Mouse (Mus musculus) E14TG2a.4 (cell line): Measurements from ENCODE around the gene Rtel1.
A peak's percentile ranks its signal among the peaks of the same experiment; 100 is the strongest.

ENCODE experiments used
- H3K27me3 ChIP-seq: 2 replicates; pipeline ENCODE4 v1.6.1; 2014; ENCODE audit warnings: low read length, control low read depth; ENCODE audit not compliant: insufficient read depth
- H3K36me3 ChIP-seq: 2 replicates; pipeline ENCODE4 v1.6.1; 2014; ENCODE audit warnings: low read length, control low read depth; ENCODE audit not compliant: insufficient read depth
- H3K4me1 ChIP-seq: replicated peaks from 2 replicates; pipeline ENCODE4 v1.6.1; 2014; ENCODE audit warnings: low read depth, low read length, control low read depth
- H3K4me3 ChIP-seq: replicated peaks from 2 replicates; pipeline ENCODE4 v1.5.1; 2014; ENCODE audit warnings: mild to moderate bottlenecking, low read length
- H3K9me3 ChIP-seq: 2 replicates; pipeline ENCODE4 v1.6.1; 2014; ENCODE audit warnings: low read length, control low read depth
- CTCF ChIP-seq: conservative IDR thresholded peaks from 2 replicates; pipeline ENCODE4 v1.5.1; 2014; ENCODE audit warnings: low read length
- NANOG ChIP-seq: IDR thresholded peaks from 2 replicates; pipeline ENCODE4 v1.6.1; 2014; ENCODE audit warnings: borderline replicate concordance, low read length, mixed read lengths
- POU5F1 ChIP-seq: IDR thresholded peaks from 2 replicates; pipeline ENCODE4 v1.6.1; 2014; ENCODE audit warnings: low read length, borderline replicate concordance

Gene Rtel1

GRCm38 (mm10) chr2:181356780-181357179 is 37.2 kb downstream of the Rtel1 start:
- Histone ChIP-seq H3K9me3 (peaks cover 7% of the 10 kb centered on the region), H3K4me3 (no peak overlapping the region), H3K27me3 (no peaks in the 10 kb centered on the region), H3K36me3 (peaks cover 100% of the 10 kb centered on the region), H3K4me1 (no peaks in the 10 kb centered on the region)
- no peak for TF ChIP-seq CTCF
- TF ChIP-seq POU5F1: no peak
- no peak for TF ChIP-seq NANOG

DNA sequence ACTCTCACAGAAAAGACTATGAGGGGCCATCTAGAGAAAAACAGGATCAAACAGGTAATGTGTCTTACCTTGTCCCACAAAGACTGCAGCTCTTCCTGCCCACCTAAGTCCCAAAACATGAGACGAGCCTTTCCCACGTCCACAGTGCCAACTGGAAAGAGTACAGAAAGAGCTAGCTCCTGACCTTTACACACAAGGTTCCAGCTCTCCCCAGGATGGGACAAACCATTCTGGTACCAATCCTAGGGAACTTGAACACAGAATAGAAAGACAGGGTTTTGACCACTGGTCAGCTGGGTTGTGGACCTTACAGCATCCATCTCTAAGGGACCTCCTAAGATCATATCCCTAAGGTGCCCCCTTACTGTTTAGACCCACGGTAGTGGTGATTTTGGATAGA is 44.4 kb downstream of the Rtel1 start:
- TF ChIP-seq CTCF: no peak
- TF ChIP-seq POU5F1: no peak
- no peak for TF ChIP-seq NANOG
- Histone ChIP-seq H3K4me1 (peaks cover 42% of the 10 kb centered on the region), H3K27me3 (no peaks in the 10 kb centered on the region), H3K9me3 (no peaks in the 10 kb centered on the region), H3K4me3 (peak overlapping the region; percentile 89), H3K36me3 (peaks cover 63% of the 10 kb centered on the region)

- Histone ChIP-seq H3K36me3 (peaks cover 63% of the 10 kb centered on the region), H3K9me3 (no peaks in the 10 kb centered on the region), H3K4me3 (peak overlapping the region; percentile 89), H3K4me1 (peaks cover 48% of the 10 kb centered on the region), H3K27me3 (no peaks in the 10 kb centered on the region)
- TF ChIP-seq POU5F1 (no peak), NANOG (no peak), CTCF (no peak)
Observed at GRCm38 (mm10) chr2:181364487-181364859, 44.9 kb downstream of the Rtel1 start.

DNA sequence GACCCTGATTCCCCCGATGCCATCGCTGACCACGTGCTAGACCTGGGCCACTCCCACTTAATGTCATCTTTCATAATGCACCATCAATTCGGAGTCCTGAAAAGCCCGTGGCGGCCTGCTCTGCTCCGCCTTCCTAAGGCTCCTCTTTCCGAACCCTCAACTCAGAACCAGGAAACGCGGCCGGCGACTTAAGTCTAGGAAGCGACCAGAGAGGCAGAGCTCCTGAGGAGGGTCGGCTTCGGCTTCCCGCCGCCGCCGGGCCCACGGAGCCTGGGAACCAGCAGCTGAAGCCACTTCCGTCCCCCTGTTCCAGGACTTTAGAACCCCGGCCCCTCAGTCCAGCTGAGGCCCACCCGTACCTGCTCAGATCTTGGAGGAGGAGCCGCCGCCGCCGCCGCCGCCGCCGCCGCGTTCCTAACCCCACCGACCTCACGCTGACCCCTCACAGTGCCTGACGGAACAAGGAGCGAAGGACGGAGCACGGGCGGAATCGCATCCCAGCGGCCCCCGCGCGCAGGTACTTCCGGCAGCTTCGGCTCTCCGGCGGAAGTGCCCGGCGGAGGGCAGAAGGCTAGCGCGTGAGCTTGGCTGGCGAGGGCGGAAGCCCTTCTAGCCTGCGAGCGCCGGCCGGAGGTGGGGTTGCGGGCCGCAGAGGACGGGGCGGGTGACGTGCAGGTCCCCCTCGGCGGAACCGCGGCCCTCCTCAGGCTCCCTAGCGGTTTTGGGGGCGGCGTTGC is 45.5 kb downstream of the Rtel1 start, which contains the start of the genes Zgpat and Arfrp1:
TSS of gene Zgpat (plus strand) at position 69 of the 737 bp plus-strand sequence.
TSS of gene Arfrp1 (minus strand) at position 545 of the 737 bp plus-strand sequence.
- TF ChIP-seq POU5F1: no peak
- TF ChIP-seq CTCF: no peak
- TF ChIP-seq NANOG: no peak
- H3K9me3 ChIP-seq: no peaks in the 10 kb centered on the region
- H3K4me1 ChIP-seq: peaks cover 53% of the 10 kb centered on the region

GRCm38 (mm10) chr2:181365655-181366075 is 46.1 kb downstream of the Rtel1 start:
- H3K4me1 ChIP-seq: peaks cover 59% of the 10 kb centered on the region

More for the DNA sequence above, 45.5 kb downstream of the Rtel1 start, which contains the start of the genes Zgpat and Arfrp1:
- Histone ChIP-seq H3K36me3 (peaks cover 63% of the 10 kb centered on the region), H3K27me3 (no peaks in the 10 kb centered on the region), H3K4me3 (peak within 1 kb of the TSS; percentile 89)

GRCm38 (mm10) chr2:181370001-181370400 is 50.5 kb downstream of the Rtel1 start:
- Histone ChIP-seq H3K27me3 (no peaks in the 10 kb centered on the region), H3K9me3 (no peaks in the 10 kb centered on the region), H3K36me3 (peaks cover 48% of the 10 kb centered on the region), H3K4me1 (peaks cover 52% of the 10 kb centered on the region), H3K4me3 (no peak overlapping the region)
- TF ChIP-seq CTCF (peak; percentile 51; the same call in 1 of the 2 replicates), NANOG (no peak)

More at GRCm38 (mm10) chr2:181365655-181366075, 46.1 kb downstream of the Rtel1 start:
- Histone ChIP-seq H3K27me3 (no peaks in the 10 kb centered on the region), H3K4me3 (peak overlapping the region; percentile 89), H3K9me3 (no peaks in the 10 kb centered on the region), H3K36me3 (peaks cover 59% of the 10 kb centered on the region)
- no peak for TF ChIP-seq CTCF
- TF ChIP-seq POU5F1: no peak
- no peak for TF ChIP-seq NANOG

DNA sequence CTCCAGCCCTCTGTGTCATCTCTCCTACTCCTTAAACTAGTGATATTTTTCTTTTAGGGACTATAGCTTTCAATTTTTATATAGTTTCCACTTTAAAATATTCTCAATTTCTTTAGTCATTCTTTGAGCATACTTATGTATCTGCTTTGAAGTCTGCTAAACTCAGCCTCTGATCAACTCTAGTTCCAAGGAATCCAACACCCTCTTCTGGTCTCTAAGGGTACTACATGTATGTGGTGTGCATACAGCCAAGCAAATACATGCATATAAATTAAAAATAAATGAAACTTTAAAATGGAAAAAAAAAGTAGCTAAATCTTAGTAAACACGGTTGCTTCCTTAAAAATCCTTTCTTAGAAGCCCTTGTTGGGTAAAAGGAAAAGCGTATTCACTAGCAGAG is 56.2 kb downstream of the Rtel1 start:
- no peaks in the 10 kb centered on the region for H3K27me3 ChIP-seq
- H3K4me1 ChIP-seq: peaks cover 5% of the 10 kb centered on the region
- peaks cover 65% of the 10 kb centered on the region for H3K36me3 ChIP-seq
- H3K4me3 ChIP-seq: no peak overlapping the region
- no peaks in the 10 kb centered on the region for H3K9me3 ChIP-seq
- no peak for TF ChIP-seq POU5F1
- peak; percentile 79 for TF ChIP-seq CTCF

DNA sequence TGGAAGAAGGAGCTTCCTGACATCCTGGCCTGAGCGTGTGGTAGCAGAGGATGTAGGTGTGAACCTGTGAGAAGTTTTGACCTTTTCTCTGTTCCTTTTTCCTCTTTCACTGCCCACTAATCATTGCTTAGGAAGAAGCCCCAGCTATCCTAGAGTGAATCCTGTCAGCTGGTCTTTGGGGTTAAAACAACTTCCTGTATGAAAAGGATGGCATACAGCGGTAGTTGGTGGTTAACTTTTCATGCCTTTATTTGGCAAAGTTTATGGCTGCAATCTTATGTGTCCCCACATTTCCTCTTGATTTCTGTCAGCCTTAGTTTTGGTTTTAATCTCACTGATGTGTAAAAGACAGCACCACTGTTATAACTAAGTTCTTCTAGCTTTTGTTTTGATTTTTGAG is 57.7 kb downstream of the Rtel1 start:
- no peaks in the 10 kb centered on the region for H3K9me3 ChIP-seq
- peaks cover 69% of the 10 kb centered on the region for H3K36me3 ChIP-seq
- TF ChIP-seq CTCF (no peak), NANOG (no peak), POU5F1 (no peak)
- H3K27me3 ChIP-seq: no peaks in the 10 kb centered on the region
- no peaks in the 10 kb centered on the region for H3K4me1 ChIP-seq
- no peak overlapping the region for H3K4me3 ChIP-seq

- H3K27me3 ChIP-seq: no peaks in the 10 kb centered on the region
- H3K4me3 ChIP-seq: no peak overlapping the region
- no peak for TF ChIP-seq NANOG
- TF ChIP-seq POU5F1: no peak
- no peak for TF ChIP-seq CTCF
- peaks cover 80% of the 10 kb centered on the region for H3K36me3 ChIP-seq
- H3K9me3 ChIP-seq: no peaks in the 10 kb centered on the region
- H3K4me1 ChIP-seq: peaks cover 1% of the 10 kb centered on the region
Observed at GRCm38 (mm10) chr2:181378701-181379100, 59.2 kb downstream of the Rtel1 start.
